Mouse (Mus musculus) ovary, postnatal 36 days (tissue): ENCODE measurements around the gene Fam207a.

Experiments
- DNase-seq: peaks from one replicate; pipeline ENCODE4 v3.0.0; 2022; ENCODE audit warnings: low spot score, mixed read lengths

Gene Fam207a

GRCm38 (mm10) chr10:77515385-77516348, at the start of gene Fam207a:
Gene Fam207a (minus strand): TSS chr10:77515785.
- peak; percentile 94 for DNase-seq

- no peak for DNase-seq
Measured at GRCm38 (mm10) chr10:77565005-77565404, 49.4 kb upstream of the Fam207a start.

GRCm38 (mm10) chr10:77561508-77561907, 45.9 kb upstream of the Fam207a start:
- DNase-seq = no peak

GRCm38 (mm10) chr10:77560830-77561229, 45.2 kb upstream of the Fam207a start:
- DNase-seq = no peak

GRCm38 (mm10) chr10:77560090-77560489, 44.5 kb upstream of the Fam207a start:
- no peak for DNase-seq

GRCm38 (mm10) chr10:77557641-77558040, 42.1 kb upstream of the Fam207a start:
- DNase-seq = no peak

GRCm38 (mm10) chr10:77556631-77557030, 41.0 kb upstream of the Fam207a start:
- no peak for DNase-seq

- DNase-seq = no peak
Measured at GRCm38 (mm10) chr10:77554918-77555317, 39.3 kb upstream of the Fam207a start.

- DNase-seq = no peak
Measured at GRCm38 (mm10) chr10:77553285-77553684, 37.7 kb upstream of the Fam207a start.

GRCm38 (mm10) chr10:77552162-77552561, 36.6 kb upstream of the Fam207a start:
- DNase-seq = no peak

- DNase-seq = no peak
Measured at GRCm38 (mm10) chr10:77550874-77551273, 35.3 kb upstream of the Fam207a start.

GRCm38 (mm10) chr10:77548576-77548975, 33.0 kb upstream of the Fam207a start:
- DNase-seq = no peak

GRCm38 (mm10) chr10:77544916-77545315, 29.3 kb upstream of the Fam207a start:
- DNase-seq = peak; percentile 41

- DNase-seq = no peak
Measured at GRCm38 (mm10) chr10:77543226-77543625, 27.6 kb upstream of the Fam207a start.

- no peak for DNase-seq
Measured at GRCm38 (mm10) chr10:77541864-77542666, 26.5 kb upstream of the Fam207a start.

GRCm38 (mm10) chr10:77540576-77541102, 25.1 kb upstream of the Fam207a start:
- no peak for DNase-seq

- DNase-seq = no peak
Measured at GRCm38 (mm10) chr10:77539320-77539945, 23.8 kb upstream of the Fam207a start.

GRCm38 (mm10) chr10:77537215-77538209, 21.9 kb upstream of the Fam207a start:
- no peak for DNase-seq

- no peak for DNase-seq
Measured at GRCm38 (mm10) chr10:77536727-77537126, 21.1 kb upstream of the Fam207a start.

GRCm38 (mm10) chr10:77532020-77532413, 16.4 kb upstream of the Fam207a start:
- DNase-seq = no peak
